Mouse (Mus musculus) gastrocnemius, postnatal 25 days (tissue): ENCODE results near the gene Unc5a. TPM values are rescaled to one million over a fixed set of nuclear protein-coding genes. Genes with fewer than 3 reads are reported as not detected.

Source experiments
- DNase-seq: peaks from one replicate; pipeline ENCODE4 v3.0.0; 2022
- total RNA-seq, 2 experiments: library from RNA; stranded (reverse); gene quantifications; 1 replicate in 1 of 2; 2 replicates in 1 of 2; pipeline ENCODE4 v1.2.3; 2021

Unc5a gene
- total RNA-seq, 2 experiments from 2014 or later: 8.7 to 9.0 TPM

GRCm38 (mm10) chr13:54955695-54956471 lies 6.7 kb downstream of the Unc5a start:
- peak; percentile 23 for DNase-seq

- DNase-seq: no peak
Measured at GRCm38 (mm10) chr13:54957281-54957680, 8.1 kb downstream of the Unc5a start.

DNA sequence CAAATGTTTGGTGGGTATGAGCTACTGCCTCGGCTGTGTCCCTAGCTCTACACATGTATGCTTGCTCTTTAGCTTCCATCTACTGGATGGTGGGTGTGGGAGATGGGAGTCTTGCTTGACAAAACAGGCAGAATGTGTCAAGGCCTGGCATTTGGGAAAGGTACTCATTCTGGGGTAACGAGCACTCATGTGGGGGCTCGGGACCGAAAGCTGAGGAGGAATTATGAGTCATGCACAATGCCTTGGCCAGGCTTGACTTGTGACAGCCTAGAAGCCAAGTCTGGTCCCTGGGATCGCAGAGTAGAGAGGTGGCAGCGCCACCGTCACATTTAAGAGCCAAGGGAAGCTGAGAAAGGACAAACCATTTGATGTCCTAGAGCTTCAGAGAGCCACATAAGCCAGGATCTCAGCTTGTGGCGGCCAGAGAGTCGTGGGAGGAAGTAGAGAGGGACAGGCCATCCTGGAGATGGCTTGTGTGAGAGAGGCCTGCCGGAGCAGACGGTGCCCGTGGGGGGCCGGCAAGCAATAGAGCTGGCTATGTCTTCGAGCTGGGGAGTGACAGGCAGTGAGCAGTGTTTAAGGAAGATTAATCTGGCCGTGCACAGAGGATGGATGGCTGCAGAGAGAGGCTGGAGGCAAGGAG lies 10.0 kb downstream of the Unc5a start:
- DNase-seq: no peak

DNA sequence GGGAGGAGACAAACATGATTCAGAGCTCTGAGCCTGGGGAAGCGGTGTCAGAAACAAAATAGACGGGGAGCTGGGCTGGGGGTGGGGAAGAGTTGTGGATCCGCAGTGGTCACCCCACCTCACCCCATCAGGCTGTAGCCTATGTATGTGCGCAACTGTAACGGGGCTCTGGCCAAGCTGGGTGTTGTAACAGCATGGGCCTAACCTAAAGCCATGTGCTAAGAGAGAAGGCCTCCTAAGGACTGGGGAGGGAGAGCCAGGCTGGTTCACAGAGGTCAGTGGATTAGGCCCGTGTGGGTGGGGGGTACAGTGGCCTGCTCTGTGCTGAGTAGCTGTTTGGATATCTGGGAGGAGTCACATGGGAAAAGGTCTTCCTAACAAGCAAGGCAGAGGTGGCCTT lies 10.6 kb downstream of the Unc5a start:
- no peak for DNase-seq

GRCm38 (mm10) chr13:54960491-54960890 lies 11.3 kb downstream of the Unc5a start:
- no peak for DNase-seq

DNA sequence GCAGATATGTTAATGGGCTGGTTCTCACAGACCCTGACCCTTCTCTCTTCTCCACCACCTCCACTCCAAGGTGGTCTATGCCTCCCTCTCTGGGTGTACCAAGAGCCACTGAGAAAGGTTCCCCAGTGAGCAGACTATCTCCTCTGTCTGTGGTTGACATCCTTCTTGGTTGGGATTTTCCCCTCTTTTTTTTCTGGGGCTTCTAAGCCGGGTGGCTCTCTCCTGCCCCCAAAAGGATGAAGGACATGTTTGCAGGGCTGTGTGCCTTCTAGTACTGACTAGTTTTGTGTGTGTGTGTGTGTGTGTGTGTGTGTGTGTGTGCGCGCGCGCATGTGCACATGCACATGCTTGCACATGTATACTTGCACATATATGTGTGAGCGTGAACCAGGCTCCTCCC lies 16.0 kb downstream of the Unc5a start:
- DNase-seq: no peak

- DNase-seq: no peak
Measured at GRCm38 (mm10) chr13:54967501-54967900, 18.3 kb downstream of the Unc5a start.

DNA sequence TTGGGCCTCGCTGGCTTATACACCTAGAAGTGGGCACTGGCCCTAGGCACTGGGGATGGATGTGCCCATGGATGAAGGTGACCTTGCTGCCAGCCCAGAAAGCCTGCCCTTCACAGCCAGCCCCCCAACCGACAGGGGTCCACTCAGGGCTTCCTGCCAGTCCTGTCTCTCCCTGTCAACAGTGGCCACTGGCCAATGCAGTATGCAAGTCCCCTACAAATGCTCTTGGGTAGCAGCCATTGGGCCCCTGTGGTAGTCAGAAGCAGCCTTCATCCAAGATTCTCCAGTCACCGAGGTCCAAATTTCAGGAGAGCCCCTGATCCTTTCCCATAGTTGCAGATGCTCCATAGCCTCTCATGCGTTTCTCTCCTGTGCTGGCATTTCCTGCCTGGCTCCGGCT lies 19.4 kb downstream of the Unc5a start:
- DNase-seq: no peak

DNA sequence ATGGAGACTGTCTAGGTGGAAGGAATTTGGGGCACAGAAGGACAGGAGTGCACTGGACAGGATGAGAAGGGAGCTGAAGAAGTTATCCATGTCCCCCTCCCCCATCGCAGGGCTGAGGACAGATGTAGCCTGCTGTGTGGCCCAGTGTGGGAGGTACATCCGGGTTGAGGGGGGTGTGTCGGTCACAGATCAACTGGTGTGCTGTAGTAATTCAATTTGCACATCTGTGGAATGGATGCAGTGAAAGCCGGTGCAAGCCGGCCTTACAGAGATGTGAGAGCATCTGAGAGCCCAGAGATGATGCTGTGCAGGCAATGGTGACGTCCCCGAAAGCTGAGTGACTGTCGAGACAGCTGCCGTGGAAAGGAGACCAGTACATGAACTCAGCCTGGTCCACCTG lies 20.3 kb downstream of the Unc5a start:
- DNase-seq: no peak

DNA sequence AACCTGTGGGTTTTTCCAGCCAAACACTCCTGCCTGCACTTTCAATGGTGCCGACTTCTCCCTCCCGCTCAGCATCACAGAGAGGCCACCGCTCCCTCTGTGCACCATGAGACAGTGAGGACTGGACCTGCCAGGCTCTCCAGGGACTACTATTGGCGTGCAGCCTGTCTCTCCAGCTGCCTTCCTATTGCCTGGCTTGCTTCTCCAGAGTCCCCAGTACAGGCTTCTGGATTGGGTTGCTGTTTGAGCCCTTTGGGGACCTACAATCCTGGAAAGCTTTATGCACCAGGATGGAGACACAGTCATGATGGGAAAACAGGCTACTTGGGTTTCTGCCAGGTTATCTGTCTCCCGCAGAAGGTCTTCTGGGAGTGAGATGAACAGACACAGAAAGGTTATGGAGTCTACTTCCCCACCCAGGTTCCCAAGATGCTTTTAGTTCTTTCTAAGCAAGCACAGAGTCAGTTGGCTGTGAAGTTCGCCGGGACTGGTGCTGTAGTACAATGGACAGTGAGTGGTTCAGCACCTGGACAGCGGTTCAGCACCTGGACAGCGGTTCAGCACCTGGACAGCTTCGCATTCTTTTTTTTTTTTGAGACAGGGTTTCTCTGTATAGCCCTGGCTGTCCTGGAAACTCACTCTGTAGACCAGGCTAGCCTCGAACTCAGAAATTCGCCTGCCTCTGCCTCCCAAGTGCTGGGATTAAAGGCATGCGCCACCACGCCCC lies 21.5 kb downstream of the Unc5a start:
- no peak for DNase-seq

- no peak for DNase-seq
Measured at GRCm38 (mm10) chr13:54975546-54975945, 26.3 kb downstream of the Unc5a start.

GRCm38 (mm10) chr13:54978804-54979203 lies 29.6 kb downstream of the Unc5a start:
- DNase-seq: no peak

DNA sequence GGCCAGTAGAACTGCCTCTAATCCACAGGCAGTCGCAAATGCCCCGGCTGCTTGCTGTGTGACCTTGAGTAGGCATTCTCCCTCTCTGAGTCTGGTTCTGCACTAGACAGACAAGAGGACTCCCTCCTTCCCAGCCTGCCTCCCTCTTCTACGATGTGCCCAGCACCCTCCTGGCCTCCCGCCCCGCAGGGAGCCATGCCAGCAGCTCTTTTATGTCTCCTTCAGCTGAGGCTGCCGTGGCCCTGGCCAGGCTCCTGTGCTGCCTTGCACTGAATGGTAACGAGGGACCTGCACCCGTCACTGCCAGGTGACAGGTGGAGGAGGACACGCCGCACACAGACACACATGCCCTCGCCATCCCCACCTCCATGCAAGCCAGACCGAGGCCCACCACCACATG lies 31.7 kb downstream of the Unc5a start:
- no peak for DNase-seq

DNA sequence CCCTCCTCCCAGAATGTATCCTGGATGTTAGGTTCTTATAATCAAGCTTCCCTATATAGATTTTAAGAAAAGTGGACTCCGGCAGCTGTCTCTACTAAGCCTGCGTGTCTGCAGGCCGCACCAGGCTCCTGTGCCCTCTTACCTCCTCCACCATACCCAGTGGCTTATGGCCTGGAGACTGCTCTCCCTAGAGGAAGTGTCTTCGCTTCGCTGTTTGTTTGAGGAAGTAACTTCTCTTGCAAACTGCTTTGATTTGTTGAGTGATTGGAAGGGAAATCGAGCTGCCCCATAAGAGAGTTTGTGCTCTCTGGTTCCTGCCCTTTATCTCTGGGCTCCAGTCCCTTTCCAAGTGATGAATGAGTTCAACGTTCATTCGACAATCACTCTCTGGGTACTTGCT lies 33.8 kb downstream of the Unc5a start:
- DNase-seq: no peak

DNA sequence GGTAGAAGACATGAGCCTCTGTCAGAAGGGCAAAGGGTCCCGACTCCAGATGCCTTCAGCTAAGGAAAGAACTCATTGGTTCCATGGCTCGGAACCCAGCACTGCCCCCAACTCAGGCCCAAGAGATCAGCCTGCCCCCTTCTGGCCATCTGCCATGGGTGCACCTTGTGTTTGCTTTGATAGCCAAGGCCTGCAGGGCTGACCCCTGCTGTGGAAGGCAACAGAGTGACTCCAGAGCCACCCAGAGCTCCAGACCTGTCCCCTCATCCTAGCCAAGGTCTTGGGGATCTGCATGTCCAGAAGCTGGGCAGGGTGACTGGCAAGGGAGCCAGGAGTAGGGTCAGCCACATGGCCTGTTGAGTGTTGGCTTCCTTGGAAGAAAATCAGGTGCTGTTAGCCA lies 34.4 kb downstream of the Unc5a start:
- DNase-seq: no peak

DNA sequence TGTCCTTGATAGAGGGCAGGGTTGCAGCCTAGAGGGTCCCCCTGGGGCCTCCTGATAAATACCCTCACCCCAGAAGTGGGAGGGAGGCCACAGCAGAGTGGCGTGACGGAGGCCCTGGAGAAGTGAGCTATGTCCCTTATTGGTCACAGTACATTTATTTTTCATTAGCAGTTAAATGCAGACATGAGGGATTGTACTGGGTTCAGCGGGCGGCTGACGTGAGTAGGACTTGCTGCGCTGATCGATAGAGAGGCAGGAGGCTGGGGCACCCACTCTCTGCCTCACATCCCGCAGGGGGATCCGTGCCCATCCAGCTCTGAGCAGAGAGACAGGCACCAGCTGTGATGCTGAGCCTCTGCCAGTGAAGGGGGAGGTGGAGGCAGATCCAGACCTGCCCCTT lies 38.2 kb downstream of the Unc5a start:
- no peak for DNase-seq

GRCm38 (mm10) chr13:54988181-54988760 lies 39.1 kb downstream of the Unc5a start:
- no peak for DNase-seq

DNA sequence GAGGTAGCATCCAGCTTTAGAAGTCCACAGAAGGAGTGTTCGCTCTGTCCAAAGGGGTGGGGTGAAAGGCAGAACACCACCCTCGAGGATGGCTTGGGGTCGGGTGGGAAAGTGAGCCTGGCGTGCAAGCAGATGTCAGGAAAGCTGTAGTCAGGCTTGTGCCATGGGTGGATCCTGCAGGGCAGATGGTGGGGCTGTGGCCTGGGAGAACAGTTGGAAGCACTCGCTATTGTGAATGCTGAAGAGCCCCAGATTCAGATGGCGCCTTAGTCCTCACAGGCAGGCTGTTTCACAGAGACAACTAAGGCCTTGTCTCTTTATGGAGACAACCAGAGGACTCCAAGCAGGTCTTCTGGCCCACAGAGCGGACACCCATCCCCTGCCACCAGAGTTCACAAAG lies 43.0 kb downstream of the Unc5a start:
- no peak for DNase-seq

GRCm38 (mm10) chr13:54994576-54994975 lies 45.4 kb downstream of the Unc5a start:
- no peak for DNase-seq

DNA sequence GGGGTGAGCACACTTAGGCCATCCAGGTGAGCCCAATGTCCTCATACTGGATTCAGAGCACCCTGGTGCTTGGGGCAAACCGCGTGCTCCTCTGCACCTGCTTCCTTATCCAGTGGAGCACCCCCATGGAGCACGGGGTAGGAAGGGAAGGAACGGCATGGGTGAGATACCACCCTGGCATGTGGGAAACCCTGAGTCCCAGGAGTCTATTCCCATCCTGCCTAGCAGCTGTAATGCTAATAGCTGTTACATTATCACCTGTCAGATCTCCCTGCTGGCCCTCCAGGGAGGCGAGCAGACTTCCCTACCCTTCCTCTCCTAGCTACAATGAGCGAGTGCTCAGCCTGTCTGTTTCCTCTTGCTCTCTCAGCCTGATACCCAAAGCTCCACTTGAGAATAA lies 46.0 kb downstream of the Unc5a start:
- DNase-seq: no peak

DNA sequence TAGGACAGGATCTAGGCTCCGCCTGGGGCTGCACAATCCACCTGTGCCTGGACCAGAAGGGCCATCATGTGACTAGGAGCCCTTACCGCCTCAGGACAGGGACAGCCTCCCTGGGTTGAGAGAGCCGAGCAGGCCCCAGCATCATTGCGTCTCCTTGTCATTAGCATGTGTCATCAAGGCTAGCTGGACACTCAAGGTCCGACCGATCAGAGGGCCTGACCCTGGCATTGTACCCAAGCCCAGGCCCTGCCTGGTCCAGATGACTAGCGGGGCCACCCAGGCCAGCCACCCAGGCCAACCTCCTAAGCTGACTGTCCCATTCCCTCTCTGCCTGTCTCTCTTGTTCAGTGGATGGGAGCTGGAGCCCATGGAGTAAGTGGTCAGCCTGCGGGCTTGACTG lies 48.4 kb downstream of the Unc5a start:
- DNase-seq: no peak

- no peak for DNase-seq
Measured at GRCm38 (mm10) chr13:55000433-55000832, 51.2 kb downstream of the Unc5a start.

DNA sequence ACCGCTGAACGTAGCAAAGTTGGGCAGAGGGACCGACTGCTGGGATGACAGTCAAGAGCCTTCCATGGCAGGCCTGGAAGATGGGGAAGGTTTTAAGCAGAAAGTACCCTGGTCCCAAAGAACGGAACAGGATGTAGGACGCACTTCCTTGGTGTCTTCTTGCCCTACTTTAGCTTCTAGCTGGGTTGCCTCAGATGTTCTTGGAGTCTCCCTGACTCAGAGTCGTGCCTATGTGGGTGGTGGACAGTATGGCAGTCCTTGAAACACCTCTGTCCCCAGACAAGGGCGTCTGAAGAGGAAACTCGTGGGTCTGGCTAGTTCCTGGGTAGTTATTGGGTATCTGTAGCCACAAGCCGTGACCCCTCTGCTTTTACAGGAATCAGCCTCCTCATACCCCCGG lies 52.9 kb downstream of the Unc5a start:
- DNase-seq: no peak
